Mouse (Mus musculus) small intestine, adult 2 months (tissue): ENCODE data around the gene Rsph6a.

Source experiments
- CTCF ChIP-seq: fragments of 200-500 bp; IDR thresholded peaks from 2 replicates; pipeline ENCODE4 v1.5.1; 2012; ENCODE audit warnings: low read depth, mild to moderate bottlenecking, control low read depth, inconsistent platforms, low read length, moderate library complexity, mixed read lengths; ENCODE audit not compliant: insufficient replicate concordance, insufficient read length; ENCODE audit errors: extremely low read depth
- POLR2A ChIP-seq: fragments of 200-500 bp; IDR thresholded peaks from 2 replicates; pipeline ENCODE4 v1.6.1; 2012; ENCODE audit warnings: low read depth, mild to moderate bottlenecking, control low read depth, inconsistent platforms, low read length, moderate library complexity

- TF ChIP-seq CTCF (no peak), POLR2A (no peak)
These were observed 1.9 kb upstream of the Rsph6a start for GRCm38 (mm10) chr7:19052345-19053135.
